Mouse (Mus musculus): ENCODE measurements around the gene Ap2s1.
"Not testable (repeated sequence)": the region's sequence is repeated elsewhere in the genome, so short reads cannot be mapped to it uniquely, and the experiment has no call there.

Ap2s1 gene

GRCm38 (mm10) chr7:16738073-16738696, at the start of gene Ap2s1:
Ap2s1 (plus strand) TSS chr7:16738410.
- DNase-seq, result peak; percentile 94 to 97

- DNase-seq, result no peak
Observed at GRCm38 (mm10) chr7:16689196-16689595, 49.0 kb upstream of the Ap2s1 start.

- DNase-seq, result peak; percentile 51 to 59
Observed at GRCm38 (mm10) chr7:16695025-16695424, 43.2 kb upstream of the Ap2s1 start.

- peak in 1 of 2 experiments; percentile 15 for DNase-seq
Observed at GRCm38 (mm10) chr7:16699042-16699441, 39.2 kb upstream of the Ap2s1 start.

GRCm38 (mm10) chr7:16700583-16700982, 37.6 kb upstream of the Ap2s1 start:
- DNase-seq, result no peak

- no peak for DNase-seq
Observed at GRCm38 (mm10) chr7:16706385-16706784, 31.8 kb upstream of the Ap2s1 start.

- DNase-seq, result no peak
Observed at GRCm38 (mm10) chr7:16708244-16708643, 30.0 kb upstream of the Ap2s1 start.

GRCm38 (mm10) chr7:16710604-16711003, 27.6 kb upstream of the Ap2s1 start:
- DNase-seq, result no peak

GRCm38 (mm10) chr7:16712633-16713415, 25.4 kb upstream of the Ap2s1 start:
- DNase-seq, result no peak

- DNase-seq, result peak; percentile 21 to 41
Observed at GRCm38 (mm10) chr7:16716456-16717152, 21.6 kb upstream of the Ap2s1 start.

GRCm38 (mm10) chr7:16721629-16722028, 16.6 kb upstream of the Ap2s1 start, which contains the start of gene Ceacam9:
Ceacam9 (plus strand) TSS chr7:16721929.
- DNase-seq, result no peak

GRCm38 (mm10) chr7:16722490-16722889, 15.7 kb upstream of the Ap2s1 start:
- DNase-seq, result not testable (repeated sequence)

- peak; percentile 62 to 73 for DNase-seq
Observed at GRCm38 (mm10) chr7:16728596-16729348, 9.4 kb upstream of the Ap2s1 start.

- not testable (repeated sequence) for DNase-seq
Observed at GRCm38 (mm10) chr7:16729563-16729962, 8.6 kb upstream of the Ap2s1 start.

- DNase-seq, result no peak
Observed at GRCm38 (mm10) chr7:16730791-16731190, 7.4 kb upstream of the Ap2s1 start.

GRCm38 (mm10) chr7:16731893-16732422, 6.3 kb upstream of the Ap2s1 start:
- no peak for DNase-seq

GRCm38 (mm10) chr7:16737606-16738072, 571 bp upstream of the Ap2s1 start:
- DNase-seq, result no peak

GRCm38 (mm10) chr7:16739056-16739604, 920 bp downstream of the Ap2s1 start:
- no peak for DNase-seq

- no peak for DNase-seq
Observed at GRCm38 (mm10) chr7:16745373-16745772, 7.2 kb downstream of the Ap2s1 start.

GRCm38 (mm10) chr7:16746093-16746492, 7.9 kb downstream of the Ap2s1 start:
- no peak for DNase-seq

GRCm38 (mm10) chr7:16747656-16748055, 9.4 kb downstream of the Ap2s1 start:
- no peak for DNase-seq

- no peak for DNase-seq
Observed at GRCm38 (mm10) chr7:16752016-16752415, 13.8 kb downstream of the Ap2s1 start.
